Mouse (Mus musculus): ENCODE measurements around the gene Nupr1. TPM values are rescaled to one million over a fixed set of nuclear protein-coding genes. Genes with fewer than 3 reads are reported as not detected.

The Nupr1 gene
- total RNA-seq, 2 experiments from 2014 or later = 14.9 to 19.9 TPM

- no peak for DNase-seq
These were observed 31.7 kb downstream of the Nupr1 start for GRCm38 (mm10) chr7:126598919-126599318.

DNA sequence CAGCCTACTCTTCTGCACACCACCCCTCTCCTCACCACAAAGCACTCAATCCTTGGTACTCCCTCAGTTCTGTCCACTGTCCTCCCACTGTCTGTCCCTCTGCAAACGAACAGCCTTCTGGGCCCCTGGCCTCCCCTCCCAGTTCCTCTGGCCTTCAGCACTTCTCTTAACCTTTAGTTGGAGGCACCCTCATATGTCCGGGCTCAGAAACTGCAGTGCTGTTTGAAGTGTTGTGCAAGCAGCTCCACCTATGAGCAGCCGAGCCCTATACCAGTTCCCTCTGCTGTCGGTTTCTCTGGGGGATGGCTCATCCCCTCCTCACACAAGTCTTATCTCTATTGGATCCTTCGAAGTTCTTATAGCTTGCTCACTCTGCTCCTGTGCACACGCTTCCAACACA, 34.2 kb downstream of the Nupr1 start:
- DNase-seq = no peak

DNA sequence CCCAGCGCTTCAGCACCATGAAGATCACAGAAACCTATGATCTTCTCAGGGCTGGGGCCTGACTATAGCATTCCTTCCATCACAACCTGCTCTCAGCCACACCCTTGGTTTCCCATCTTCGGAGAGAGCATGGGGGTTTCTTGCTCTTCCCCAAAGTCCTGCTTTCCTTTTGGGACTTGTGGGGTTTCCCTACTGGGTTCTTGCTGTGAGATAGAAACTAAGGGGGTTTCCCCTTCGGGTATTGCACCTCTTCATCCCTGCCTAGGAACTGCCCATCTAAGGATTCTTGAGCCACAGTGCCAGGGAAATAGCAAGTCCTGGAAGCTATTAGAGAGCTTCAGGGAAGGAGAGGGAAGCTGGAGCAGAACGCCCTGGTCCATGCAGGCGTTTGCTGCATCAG, 34.8 kb downstream of the Nupr1 start:
- DNase-seq = no peak

DNA sequence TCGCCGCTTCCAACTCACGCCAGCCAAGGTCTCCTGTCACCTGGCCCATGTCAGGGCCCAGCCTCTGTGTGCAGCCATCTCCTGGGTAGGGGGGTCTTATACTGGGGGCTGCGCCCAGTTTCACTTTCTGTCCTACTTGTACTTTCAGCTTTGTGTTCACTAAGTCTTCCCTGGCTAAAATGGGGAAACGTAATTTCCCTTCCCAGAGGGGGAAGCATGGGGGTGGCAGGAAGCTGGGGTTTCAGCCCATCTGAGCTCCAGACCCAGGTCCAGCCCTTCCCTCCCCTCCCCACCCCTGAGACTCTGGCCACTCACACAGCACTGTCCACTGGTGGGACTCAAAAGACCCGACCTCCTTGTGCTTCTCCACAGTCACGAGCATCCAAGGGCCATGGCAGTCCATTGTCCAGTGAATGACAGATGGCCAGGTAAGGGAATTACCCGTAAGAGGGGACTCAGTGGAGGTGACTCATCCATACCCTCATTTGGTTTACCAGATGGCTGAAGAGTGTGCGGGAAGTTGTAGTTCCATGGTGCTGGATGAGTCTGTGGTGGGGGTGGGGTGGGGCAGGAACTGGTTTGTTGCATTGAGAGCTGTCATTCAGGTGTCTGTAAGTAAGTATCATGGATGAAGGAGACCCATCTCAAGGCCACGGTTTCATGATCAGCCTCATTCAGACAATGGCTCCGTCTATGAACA, 35.6 kb downstream of the Nupr1 start, which contains the start of gene Il27:
TSS of gene Il27 (minus strand) at position 80 of the 700 bp plus-strand sequence.
- DNase-seq = no peak

GRCm38 (mm10) chr7:126587779-126588178, 42.9 kb downstream of the Nupr1 start:
- DNase-seq = peak; percentile 78

GRCm38 (mm10) chr7:126586839-126587238, 43.8 kb downstream of the Nupr1 start:
- peak; percentile 52 for DNase-seq

DNA sequence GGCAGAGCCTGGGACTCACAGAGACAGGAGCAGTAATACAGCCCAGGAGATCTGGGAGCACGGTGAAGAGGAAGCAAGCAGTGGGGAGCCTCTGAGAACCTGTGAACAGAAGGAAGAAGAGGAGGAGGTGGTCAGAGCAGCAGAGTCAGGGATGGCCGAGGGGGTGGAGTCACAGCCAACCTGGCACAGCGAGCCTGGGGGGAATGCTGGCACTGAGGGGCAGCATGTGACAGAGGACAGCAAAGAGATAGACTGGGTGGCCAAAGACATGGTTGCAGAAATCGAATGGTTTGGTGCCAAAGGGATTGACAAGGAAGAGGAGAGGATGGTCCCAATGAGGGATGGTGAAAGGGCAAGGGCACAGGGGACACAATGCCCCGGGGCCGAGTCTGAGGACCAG, 44.9 kb downstream of the Nupr1 start, which contains the start of gene Cln3:
TSS of gene Cln3 (minus strand) at position 101 of the 400 bp plus-strand sequence.
- no peak for DNase-seq

GRCm38 (mm10) chr7:126584506-126584977, 46.1 kb downstream of the Nupr1 start, which contains the start of gene Apobr:
Gene Apobr (plus strand): TSS chr7:126584942.
- DNase-seq = no peak

- peak; percentile 35 for DNase-seq
These were observed 46.9 kb downstream of the Nupr1 start for GRCm38 (mm10) chr7:126583761-126584160.

GRCm38 (mm10) chr7:126583251-126583709, 47.4 kb downstream of the Nupr1 start:
- DNase-seq = peak; percentile 92

DNA sequence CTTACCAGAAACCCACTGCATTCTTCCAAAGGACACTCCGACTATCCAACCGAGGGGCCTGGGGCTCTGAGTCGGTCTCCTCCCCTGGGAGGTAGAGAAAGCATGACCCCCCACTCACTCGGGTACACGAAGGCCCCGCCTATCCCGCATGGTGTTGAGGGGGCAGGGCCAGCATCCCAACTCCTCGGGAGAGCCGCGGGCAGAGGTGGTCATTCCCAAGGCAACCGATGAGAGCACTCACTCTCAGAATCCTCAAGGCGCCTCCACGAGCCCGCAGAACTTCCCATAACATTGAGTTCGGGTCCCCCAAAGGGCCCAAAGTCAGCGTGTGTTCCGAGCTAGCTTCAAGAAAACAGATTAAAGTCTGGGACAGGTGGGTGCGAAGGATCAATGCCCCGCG, 47.9 kb downstream of the Nupr1 start:
- peak; percentile 56 for DNase-seq

- DNase-seq = no peak
These were observed 49.0 kb downstream of the Nupr1 start for GRCm38 (mm10) chr7:126581661-126582060.

DNA sequence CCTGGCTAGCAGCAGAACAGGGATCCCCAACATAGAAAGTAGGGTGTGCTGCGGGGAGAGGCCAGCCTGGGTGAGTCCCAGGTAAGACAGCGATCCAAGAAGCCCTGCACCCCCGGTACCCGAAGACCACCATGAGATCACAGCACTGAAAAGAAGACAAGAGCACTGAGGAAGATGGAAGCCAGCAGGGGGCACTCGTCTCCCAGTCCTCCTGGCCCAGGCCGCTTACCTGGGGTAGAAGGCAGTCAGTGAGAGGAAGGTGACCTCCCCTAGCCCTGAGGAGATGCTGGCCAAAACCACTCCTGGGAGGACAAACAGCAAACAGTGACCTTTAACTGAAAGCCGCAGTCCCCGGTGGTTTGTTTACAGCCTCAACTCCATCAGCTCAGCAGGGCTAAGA, 51.5 kb downstream of the Nupr1 start:
- DNase-seq = peak; percentile 57

- DNase-seq = peak; percentile 69
These were observed 53.7 kb downstream of the Nupr1 start for GRCm38 (mm10) chr7:126576946-126577345.

Small RNA genes lying within 50 kb of the gene (microRNA-seq; reads per million reads assigned to microRNA genes)
- 3.2 reads per million for gene Mir7059

Other genes with a start within 250 kb of the Nupr1 start
- 1 to 10 TPM; 6.9 to 7.3 TPM for gene Nfatc2ip, start 234.1 kb downstream of the Nupr1 start, total RNA-seq (2021)
- 1 to 10 TPM; 4.0 to 4.9 TPM for gene Cd19, start 216.0 kb downstream of the Nupr1 start, total RNA-seq (2021)
- gene Rabep2, start 202.1 kb downstream of the Nupr1 start, total RNA-seq (2021) = 10 to 100 TPM; 26.5 to 42.3 TPM
- 100 to 1,000 TPM; 189 to 579 TPM for gene Atp2a1, start 167.8 kb downstream of the Nupr1 start, total RNA-seq (2021)
- 10 to 100 TPM; 47.5 to 53.4 TPM for gene Sh2b1, start 155.4 kb downstream of the Nupr1 start, total RNA-seq (2021)
- 100 to 1,000 TPM; 215 to 222 TPM for gene Tufm, start 143.5 kb downstream of the Nupr1 start, total RNA-seq (2021)
- gene Atxn2l, start 127.4 kb downstream of the Nupr1 start, total RNA-seq (2021) = 10 to 100 TPM; 65.0 to 84.5 TPM
- gene Eif3c, start 64.5 kb downstream of the Nupr1 start, total RNA-seq (2021) = 100 to 1,000 TPM; 214 to 223 TPM
- gene Apobr, start 45.9 kb downstream of the Nupr1 start, total RNA-seq (2021) = 1 to 10 TPM; 2.1 to 2.2 TPM
- gene Cln3, start 45.0 kb downstream of the Nupr1 start, total RNA-seq (2021) = 10 to 100 TPM; 26.1 to 36.1 TPM
- gene Il27, start 35.9 kb downstream of the Nupr1 start, total RNA-seq (2021) = not detected
- gene Sgf29, start 18.4 kb upstream of the Nupr1 start, total RNA-seq (2021) = 10 to 100 TPM; 31.3 to 46.9 TPM
- gene Sult1a1, start 45.6 kb upstream of the Nupr1 start, total RNA-seq (2021) = 100 to 1,000 TPM in 1 of 2 experiments, 10 to 100 TPM in 1; 53.9 to 125 TPM
- 10 to 100 TPM; 67.6 to 81.0 TPM for gene Bola2, start 64.5 kb upstream of the Nupr1 start, total RNA-seq (2021)
- 10 to 100 TPM in 1 of 2 experiments, 1 to 10 TPM in 1; 8.2 to 15.0 TPM for gene Slx1b, start 64.9 kb upstream of the Nupr1 start, total RNA-seq (2021)
- 10 to 100 TPM; 36.1 to 39.3 TPM for gene Coro1a, start 76.9 kb upstream of the Nupr1 start, total RNA-seq (2021)
- 100 to 1,000 TPM; 125 to 158 TPM for gene Mapk3, start 128.7 kb upstream of the Nupr1 start, total RNA-seq (2021)
- gene Gdpd3, start 135.5 kb upstream of the Nupr1 start, total RNA-seq (2021) = 1 to 10 TPM; 3.4 to 8.6 TPM
- 100 to 1,000 TPM; 140 to 147 TPM for gene Ypel3, start 146.1 kb upstream of the Nupr1 start, total RNA-seq (2021)
- gene Tbx6, start 150.6 kb upstream of the Nupr1 start, total RNA-seq (2021) = 1 to 10 TPM in 1 of 2 experiments, under 1 TPM in 1; 0.60 to 1.2 TPM
- gene Ppp4c, start 161.6 kb upstream of the Nupr1 start, total RNA-seq (2021) = 100 to 1,000 TPM; 103 to 107 TPM
- 10 to 100 TPM; 29.0 to 36.1 TPM for gene Fam57b, start 166.8 kb upstream of the Nupr1 start, total RNA-seq (2021)
- not detected for gene 4930451I11Rik, start 200.8 kb upstream of the Nupr1 start, total RNA-seq (2021)
- 1 to 10 TPM in 1 of 2 experiments, under 1 TPM in 1; 0.82 to 1.0 TPM for gene Doc2a, start 216.6 kb upstream of the Nupr1 start, total RNA-seq (2021)
- 10 to 100 TPM; 21.2 to 28.6 TPM for gene Hirip3, start 231.1 kb upstream of the Nupr1 start, total RNA-seq (2021)
- gene Ino80e, start 231.5 kb upstream of the Nupr1 start, total RNA-seq (2021) = 10 to 100 TPM; 35.4 to 45.6 TPM